In genomic region chr13:109680229-109680628, GRCm38 (mm10) we compare ENCODE assay signal across 30 mouse cellular contexts.
DNase-seq lines count a peak whose midpoint lies in the region; ATAC-seq and TF ChIP-seq lines count a peak whose summit lies in the region.
"Had no signal": no experiment of that assay in that cellular context is flagged by ENCODE, and none has a peak within 500 bp of the region (broad histone marks: within the 10 kb centered on the region; RNA-seq: fewer than 3 reads in every experiment).

No protein-coding gene starts in this region.

- no peaks in the 10 kb centered on the region for H3K9me3 ChIP-seq in stomach, embryonic 15.5 days
- H3K9me3 ChIP-seq in stomach, postnatal 0 days (ENCODE audit: control insufficient read depth, low read length), result no peaks in the 10 kb centered on the region
- no peaks in the 10 kb centered on the region for H3K9me3 ChIP-seq in liver, embryonic 11.5 days (ENCODE audit: control insufficient read depth, low read length)
- H3K9me3 ChIP-seq in liver, embryonic 16.5 days (replicated peaks; ENCODE audit: control insufficient read depth, low read length), result no peaks in the 10 kb centered on the region
- H3K9me3 ChIP-seq: embryonic facial prominence, embryonic 13.5 days; forebrain, embryonic 12.5 days; heart, embryonic 15.5 days; hindbrain, embryonic 12.5 days; intestine, embryonic 15.5 days; midbrain, embryonic 12.5 days; neural tube, embryonic 12.5 days had no signal

- no peaks in the 10 kb centered on the region for H3K27me3 ChIP-seq in stomach, embryonic 15.5 days (replicated peaks)
- no peaks in the 10 kb centered on the region for H3K27me3 ChIP-seq in stomach, postnatal 0 days (ENCODE audit: control insufficient read depth, insufficient read depth, low read length)
- no peaks in the 10 kb centered on the region for H3K27me3 ChIP-seq in liver, embryonic 11.5 days (replicated peaks; ENCODE audit: control insufficient read depth, insufficient read depth, low read length)
- H3K27me3 ChIP-seq in liver, embryonic 16.5 days (ENCODE audit: control insufficient read depth, insufficient read depth, low read depth, low read length), result no peaks in the 10 kb centered on the region
- H3K27me3 ChIP-seq: forebrain, embryonic 12.5 days; heart, embryonic 15.5 days; hindbrain, embryonic 12.5 days; intestine, embryonic 15.5 days; midbrain, embryonic 12.5 days; neural tube, embryonic 12.5 days had no signal

- no peak for DNase-seq in stomach, postnatal 0 days (ENCODE audit: low spot score)
- no peak for DNase-seq in liver, embryonic 11.5 days (ENCODE audit: low spot score)
- DNase-seq in layer of hippocampus, adult 11-12 months (ENCODE audit: low spot score), result no peak
- DNase-seq in cerebellum, postnatal 10 days, result no peak
- DNase-seq in heart, adult 11 months, result no peak
- no peak for DNase-seq in spleen, adult 12 weeks (ENCODE audit: low spot score)
- DNase-seq: adrenal gland, adult 2 months; adrenal gland, postnatal 36 days; cerebellum, adult 18-20 months; cerebellum, postnatal 36 days; embryo, embryonic 11 days; forebrain, postnatal 0 days; kidney, adult 8-10 months; layer of hippocampus, adult 9-11 months; lung, postnatal 4 days; right cerebral cortex, adult 18-20 months; thymus, postnatal 14 days had no signal

- no peaks in the 10 kb centered on the region for H3K36me3 ChIP-seq in stomach, embryonic 15.5 days
- H3K36me3 ChIP-seq in stomach, postnatal 0 days (ENCODE audit: control insufficient read depth, insufficient read depth, low read length), result no peaks in the 10 kb centered on the region
- H3K36me3 ChIP-seq in liver, embryonic 11.5 days (ENCODE audit: control insufficient read depth, insufficient read depth, low read length), result no peaks in the 10 kb centered on the region
- no peaks in the 10 kb centered on the region for H3K36me3 ChIP-seq in liver, embryonic 16.5 days (ENCODE audit: control insufficient read depth, insufficient read depth)
- H3K36me3 ChIP-seq: embryonic facial prominence, embryonic 13.5 days; forebrain, embryonic 12.5 days; heart, embryonic 15.5 days; hindbrain, embryonic 12.5 days; intestine, embryonic 15.5 days; midbrain, embryonic 12.5 days; neural tube, embryonic 12.5 days had no signal

- no peak overlapping the region for H3K4me3 ChIP-seq in stomach, embryonic 15.5 days (replicated peaks)
- no peak overlapping the region for H3K4me3 ChIP-seq in stomach, postnatal 0 days (ENCODE audit: low read depth, low read length)
- no peak overlapping the region for H3K4me3 ChIP-seq in liver, embryonic 11.5 days (ENCODE audit: low read depth, low read length)
- H3K4me3 ChIP-seq in liver, embryonic 16.5 days (ENCODE audit: low read depth, low read length), result no peak overlapping the region
- H3K4me3 ChIP-seq: embryonic facial prominence, embryonic 13.5 days; erythroblast, embryonic 14.5 days; forebrain, embryonic 12.5 days; heart, embryonic 15.5 days; hindbrain, embryonic 12.5 days; intestine, embryonic 15.5 days; midbrain, embryonic 12.5 days; myocyte; neural tube, embryonic 12.5 days had no signal

- no peaks in the 10 kb centered on the region for H3K4me1 ChIP-seq in stomach, embryonic 15.5 days
- H3K4me1 ChIP-seq in stomach, postnatal 0 days (replicated peaks; ENCODE audit: control insufficient read depth, insufficient read depth), result 0 out of 2 replicates have a peak, but pooled peaks cover 2% of the 10 kb centered on the region
- H3K4me1 ChIP-seq in liver, embryonic 11.5 days (replicated peaks; ENCODE audit: control insufficient read depth, insufficient read depth, low read length), result peaks cover 46% of the 10 kb centered on the region
- peaks cover 59% of the 10 kb centered on the region for H3K4me1 ChIP-seq in liver, embryonic 16.5 days (ENCODE audit: control insufficient read depth, low read depth, low read length)

- ATAC-seq in stomach, embryonic 15.5 days (ENCODE audit: insufficient read depth, low FRiP score, low read depth), result peak; percentile 28; the same call in 1 of the 2 replicates
- ATAC-seq in stomach, postnatal 0 days (ENCODE audit: low FRiP score, low TSS enrichment), result no peak
- peak; percentile 80 for ATAC-seq in liver, embryonic 11.5 days (replicated peaks; ENCODE audit: low FRiP score)
- peak; percentile 70 for ATAC-seq in liver, embryonic 16.5 days (ENCODE audit: low read depth)
- ATAC-seq: forebrain, postnatal 0 days; hindbrain, postnatal 0 days; intestine, embryonic 15.5 days had no signal

- no peak overlapping the region for H3K4me2 ChIP-seq in stomach, embryonic 15.5 days
- H3K4me2 ChIP-seq in stomach, postnatal 0 days (replicated peaks; ENCODE audit: low read depth), result no peak overlapping the region
- 0 out of 2 replicates have a peak overlapping the region, but pooled peaks have one; percentile 15 for H3K4me2 ChIP-seq in liver, embryonic 11.5 days
- no peak overlapping the region for H3K4me2 ChIP-seq in liver, embryonic 16.5 days (ENCODE audit: low read depth, low read length)
- H3K4me2 ChIP-seq: embryonic facial prominence, embryonic 13.5 days; forebrain, embryonic 12.5 days; heart, embryonic 15.5 days; hindbrain, embryonic 12.5 days; intestine, embryonic 15.5 days; midbrain, embryonic 12.5 days; neural tube, embryonic 12.5 days had no signal

- no peak for TF ChIP-seq CTCF in stomach, postnatal 0 days (IDR thresholded peaks at IDR 0.05; ENCODE audit: low read depth)

- no peak for TF ChIP-seq EP300 in stomach, postnatal 0 days (optimal IDR thresholded peaks at IDR 0.05)

- no peak overlapping the region for H3K27ac ChIP-seq in stomach, embryonic 15.5 days
- H3K27ac ChIP-seq in stomach, postnatal 0 days (replicated peaks), result no peak overlapping the region
- peak overlapping the region; percentile 54 for H3K27ac ChIP-seq in liver, embryonic 11.5 days (ENCODE audit: low read depth, low read length)
- H3K27ac ChIP-seq in liver, embryonic 16.5 days (ENCODE audit: low read length), result peak overlapping the region; percentile 48; the same call in 1 of the 2 replicates
- H3K27ac ChIP-seq: embryonic facial prominence, embryonic 13.5 days; forebrain, embryonic 12.5 days; heart, embryonic 15.5 days; hindbrain, embryonic 12.5 days; hindbrain, postnatal 0 days; intestine, embryonic 15.5 days; kidney, postnatal 0 days; midbrain, embryonic 12.5 days; neural tube, embryonic 12.5 days had no signal

- no peak overlapping the region for H3K9ac ChIP-seq in stomach, embryonic 15.5 days
- no peak overlapping the region for H3K9ac ChIP-seq in stomach, postnatal 0 days (ENCODE audit: low read length)
- H3K9ac ChIP-seq in liver, embryonic 11.5 days (ENCODE audit: low read depth, low read length), result no peak overlapping the region
- H3K9ac ChIP-seq in liver, embryonic 16.5 days (ENCODE audit: low read depth, low read length), result no peak overlapping the region
- H3K9ac ChIP-seq: embryonic facial prominence, embryonic 13.5 days; forebrain, embryonic 12.5 days; forebrain, postnatal 0 days; heart, embryonic 15.5 days; hindbrain, embryonic 12.5 days; intestine, embryonic 15.5 days; midbrain, embryonic 12.5 days; neural tube, embryonic 12.5 days had no signal

- WGBS in stomach, embryonic 15.5 days, result 77% methylated on average over 8 of the region's 8 CpGs
- WGBS in stomach, postnatal 0 days, result 84% methylated on average over 8 of the region's 8 CpGs
- 38% methylated on average over 8 of the region's 8 CpGs for WGBS in liver, embryonic 11.5 days
- 25% methylated on average over 8 of the region's 8 CpGs for WGBS in liver, embryonic 16.5 days (ENCODE audit: insufficient replicate concordance)

Comparison
In these comparisons a context has a peak if more than half of its experiments do, and no peak if none do; other contexts are left out.
1. H3K27ac ChIP-seq: peak in liver, embryonic 11.5 days (single experiment) and liver, embryonic 16.5 days (single experiment); none in stomach, embryonic 15.5 days (single experiment) and stomach, postnatal 0 days (single experiment).